In genomic region chr4:128849686-128850085, GRCm38 (mm10) we compare ENCODE assay signal across 21 mouse cellular contexts. TPM values are rescaled to one million over a fixed set of nuclear protein-coding genes. Genes with fewer than 3 reads are reported as not detected.
DNase-seq lines count a peak whose midpoint lies in the region; ATAC-seq lines count a peak whose summit lies in the region.
"Had no signal": no experiment of that assay in that cellular context is flagged by ENCODE, and none has a peak within 500 bp of the region (broad histone marks: within the 10 kb centered on the region; RNA-seq: fewer than 3 reads in every experiment).

No protein-coding gene starts in this region.

- H3K9ac ChIP-seq in limb, embryonic 13.5 days, result 0 out of 2 replicates have a peak overlapping the region, but pooled peaks have one; percentile 13
- H3K9ac ChIP-seq in midbrain, embryonic 16.5 days (ENCODE audit: low read depth, low read length), result no peak overlapping the region
- no peak overlapping the region for H3K9ac ChIP-seq in midbrain, embryonic 11.5 days (ENCODE audit: low read length)
- H3K9ac ChIP-seq in midbrain, embryonic 15.5 days, result no peak overlapping the region

- H3K4me3 ChIP-seq in heart, embryonic 10.5 days, result no peak overlapping the region
- H3K4me3 ChIP-seq in limb, embryonic 13.5 days, result no peak overlapping the region
- H3K4me3 ChIP-seq in limb, embryonic 10.5 days, result no peak overlapping the region
- H3K4me3 ChIP-seq in midbrain, embryonic 10.5 days, result no peak overlapping the region
- H3K4me3 ChIP-seq in midbrain, embryonic 16.5 days (ENCODE audit: low read depth, low read length), result no peak overlapping the region
- H3K4me3 ChIP-seq in midbrain, embryonic 11.5 days (ENCODE audit: low read depth, low read length), result no peak overlapping the region
- H3K4me3 ChIP-seq in midbrain, embryonic 15.5 days, result no peak overlapping the region

- no peak overlapping the region for H3K4me2 ChIP-seq in limb, embryonic 13.5 days (replicated peaks)
- H3K4me2 ChIP-seq in midbrain, embryonic 16.5 days (ENCODE audit: low read length), result no peak overlapping the region
- H3K4me2 ChIP-seq in midbrain, embryonic 11.5 days, result no peak overlapping the region
- no peak overlapping the region for H3K4me2 ChIP-seq in midbrain, embryonic 15.5 days

- H3K36me3 ChIP-seq in heart, embryonic 10.5 days, result no peaks in the 10 kb centered on the region
- H3K36me3 ChIP-seq in limb, embryonic 13.5 days, result no peaks in the 10 kb centered on the region
- H3K36me3 ChIP-seq in limb, embryonic 10.5 days, result no peaks in the 10 kb centered on the region
- H3K36me3 ChIP-seq in midbrain, embryonic 10.5 days, result no peaks in the 10 kb centered on the region
- H3K36me3 ChIP-seq in midbrain, embryonic 16.5 days (ENCODE audit: control insufficient read depth, insufficient read depth, low read length), result no peaks in the 10 kb centered on the region
- H3K36me3 ChIP-seq in midbrain, embryonic 11.5 days (ENCODE audit: control insufficient read depth, insufficient read depth, low read length), result no peaks in the 10 kb centered on the region
- no peaks in the 10 kb centered on the region for H3K36me3 ChIP-seq in midbrain, embryonic 15.5 days (replicated peaks)
- H3K36me3 ChIP-seq: G1E had no signal

- no peak overlapping the region for H3K27ac ChIP-seq in heart, embryonic 10.5 days
- H3K27ac ChIP-seq in limb, embryonic 13.5 days, result no peak overlapping the region
- H3K27ac ChIP-seq in limb, embryonic 10.5 days, result no peak overlapping the region
- 0 out of 2 replicates have a peak overlapping the region, but pooled peaks have one; percentile 3 for H3K27ac ChIP-seq in midbrain, embryonic 10.5 days (replicated peaks)
- no peak overlapping the region for H3K27ac ChIP-seq in midbrain, embryonic 16.5 days (ENCODE audit: low read length)
- no peak overlapping the region for H3K27ac ChIP-seq in midbrain, embryonic 11.5 days (ENCODE audit: low read depth, low read length)
- H3K27ac ChIP-seq in midbrain, embryonic 15.5 days, result no peak overlapping the region

- H3K9me3 ChIP-seq in heart, embryonic 10.5 days, result no peaks in the 10 kb centered on the region
- no peaks in the 10 kb centered on the region for H3K9me3 ChIP-seq in limb, embryonic 13.5 days
- no peaks in the 10 kb centered on the region for H3K9me3 ChIP-seq in limb, embryonic 10.5 days (replicated peaks)
- H3K9me3 ChIP-seq in midbrain, embryonic 10.5 days (replicated peaks), result no peaks in the 10 kb centered on the region
- no peaks in the 10 kb centered on the region for H3K9me3 ChIP-seq in midbrain, embryonic 16.5 days (replicated peaks; ENCODE audit: control insufficient read depth, low read length, poor library complexity, severe bottlenecking)
- H3K9me3 ChIP-seq in midbrain, embryonic 11.5 days (ENCODE audit: control insufficient read depth, low read length), result no peaks in the 10 kb centered on the region
- H3K9me3 ChIP-seq in midbrain, embryonic 15.5 days, result no peaks in the 10 kb centered on the region
- H3K9me3 ChIP-seq: G1E had no signal

- ATAC-seq in limb, embryonic 13.5 days (ENCODE audit: low FRiP score, low read depth), result no peak
- no peak for ATAC-seq in midbrain, embryonic 16.5 days
- ATAC-seq in midbrain, embryonic 11.5 days (ENCODE audit: low FRiP score), result no peak
- no peak for ATAC-seq in midbrain, embryonic 15.5 days (replicated peaks)
- ATAC-seq: CD4-positive, CD25-positive, alpha-beta regulatory T cell, adult 4 months; Patski had no signal

- 74% methylated on average over 7 of the region's 7 CpGs for WGBS in heart, embryonic 10.5 days
- WGBS in limb, embryonic 13.5 days, result 56% methylated on average over 7 of the region's 7 CpGs
- 72% methylated on average over 7 of the region's 7 CpGs for WGBS in limb, embryonic 10.5 days
- WGBS in midbrain, embryonic 10.5 days, result 70% methylated on average over 7 of the region's 7 CpGs
- WGBS in midbrain, embryonic 16.5 days, result 84% methylated on average over 7 of the region's 7 CpGs
- WGBS in midbrain, embryonic 11.5 days, result 74% methylated on average over 7 of the region's 7 CpGs
- WGBS in midbrain, embryonic 15.5 days, result 73% methylated on average over 7 of the region's 7 CpGs

- H3K4me1 ChIP-seq in heart, embryonic 10.5 days, result peaks cover 16% of the 10 kb centered on the region
- 0 out of 2 replicates have a peak, but pooled peaks cover 4% of the 10 kb centered on the region for H3K4me1 ChIP-seq in limb, embryonic 13.5 days
- 0 out of 2 replicates have a peak, but pooled peaks cover 7% of the 10 kb centered on the region for H3K4me1 ChIP-seq in limb, embryonic 10.5 days
- peaks cover 15% of the 10 kb centered on the region for H3K4me1 ChIP-seq in midbrain, embryonic 10.5 days
- no peaks in the 10 kb centered on the region for H3K4me1 ChIP-seq in midbrain, embryonic 16.5 days (ENCODE audit: control insufficient read depth, insufficient read depth, low read length)
- H3K4me1 ChIP-seq in midbrain, embryonic 11.5 days (ENCODE audit: control insufficient read depth, insufficient read depth, low read length), result 0 out of 2 replicates have a peak, but pooled peaks cover 5% of the 10 kb centered on the region
- 0 out of 2 replicates have a peak, but pooled peaks cover 2% of the 10 kb centered on the region for H3K4me1 ChIP-seq in midbrain, embryonic 15.5 days

- peak; percentile 66 for DNase-seq in heart, embryonic 10.5 days (ENCODE audit: low spot score)
- DNase-seq in heart, postnatal 25 days (ENCODE audit: low spot score), result no peak
- DNase-seq in limb, embryonic 10.5 days (ENCODE audit: low spot score), result no peak
- no peak for DNase-seq in midbrain, embryonic 10.5 days (ENCODE audit: low spot score)
- peak; percentile 57 for DNase-seq in midbrain, embryonic 11.5 days (ENCODE audit: low spot score, missing footprints)
- DNase-seq: adrenal gland, adult 2 months; adrenal gland, adult 8-10 months; adrenal gland, postnatal 10 days; adrenal gland, postnatal 14 days; adrenal gland, postnatal 25 days; adrenal gland, postnatal 36 days; B cell, adult 2 months; cerebellum, adult 11 months; cerebellum, adult 11-12 months had no signal

- intact Hi-C loops in heart, postnatal 25 days (cut with DNase I), result no loop called here

- no peaks in the 10 kb centered on the region for H3K27me3 ChIP-seq in heart, embryonic 10.5 days (ENCODE audit: insufficient read depth, poor library complexity, severe bottlenecking)
- H3K27me3 ChIP-seq in limb, embryonic 13.5 days, result no peaks in the 10 kb centered on the region
- no peaks in the 10 kb centered on the region for H3K27me3 ChIP-seq in limb, embryonic 10.5 days (ENCODE audit: low read depth, poor library complexity, severe bottlenecking)
- H3K27me3 ChIP-seq in midbrain, embryonic 10.5 days (ENCODE audit: low read depth, poor library complexity, severe bottlenecking), result no peaks in the 10 kb centered on the region
- no peaks in the 10 kb centered on the region for H3K27me3 ChIP-seq in midbrain, embryonic 16.5 days (ENCODE audit: control insufficient read depth, insufficient read depth, low read depth, low read length)
- H3K27me3 ChIP-seq in midbrain, embryonic 11.5 days (ENCODE audit: control insufficient read depth, insufficient read depth, low read length), result no peaks in the 10 kb centered on the region
- H3K27me3 ChIP-seq in midbrain, embryonic 15.5 days (replicated peaks), result no peaks in the 10 kb centered on the region
- H3K27me3 ChIP-seq: CH12.LX, Patski had no signal

RNA-seq across cellular contexts. Expression of gene Trim62, which starts 33.7 kb away (rescaled TPM):
- 4.1 and 6.5 TPM in 2 replicates for polyA plus RNA-seq in heart, embryonic 10.5 days (2016; fragmentation: Nextera tagmentation; extraction: Ambion mirVana)
- total RNA-seq in heart, postnatal 25 days (2021), result 1 to 10 TPM; 1.2 to 1.7 TPM
- polyA plus RNA-seq in limb, embryonic 13.5 days (2015; fragmentation: Nextera tagmentation; extraction: Ambion mirVana), result 6.7 and 7.6 TPM in 2 replicates
- 6.4 and 8.2 TPM in 2 replicates for polyA plus RNA-seq in limb, embryonic 10.5 days (2016; fragmentation: Nextera tagmentation; extraction: Ambion mirVana)
- 7.6 and 10.0 TPM in 2 replicates for polyA plus RNA-seq in midbrain, embryonic 10.5 days (2016; fragmentation: Nextera tagmentation; extraction: Ambion mirVana)
- 17.6 and 18.5 TPM in 2 replicates for polyA plus RNA-seq in midbrain, embryonic 16.5 days (2015; fragmentation: Nextera tagmentation; extraction: Ambion mirVana)
- polyA plus RNA-seq in midbrain, embryonic 11.5 days (2014; fragmentation: Nextera tagmentation; extraction: Ambion mirVana), result 8.3 and 10.3 TPM in 2 replicates
- 21.3 and 21.5 TPM in 2 replicates for polyA plus RNA-seq in midbrain, embryonic 15.5 days (2015; fragmentation: Nextera tagmentation; extraction: Ambion mirVana)
- polyA plus RNA-seq: G1E had no signal

RNA-seq across cellular contexts. Expression of gene Zfp362, which starts 43.8 kb away (rescaled TPM):
- 20.7 and 35.9 TPM in 2 replicates for polyA plus RNA-seq in heart, embryonic 10.5 days (2016; fragmentation: Nextera tagmentation; extraction: Ambion mirVana)
- 10 to 100 TPM; 12.8 to 13.0 TPM for total RNA-seq in heart, postnatal 25 days (2021)
- 48.9 and 50.3 TPM in 2 replicates for polyA plus RNA-seq in limb, embryonic 13.5 days (2015; fragmentation: Nextera tagmentation; extraction: Ambion mirVana)
- 41.4 and 48.6 TPM in 2 replicates for polyA plus RNA-seq in limb, embryonic 10.5 days (2016; fragmentation: Nextera tagmentation; extraction: Ambion mirVana)
- polyA plus RNA-seq in midbrain, embryonic 10.5 days (2016; fragmentation: Nextera tagmentation; extraction: Ambion mirVana), result 36.5 and 37.9 TPM in 2 replicates
- polyA plus RNA-seq in midbrain, embryonic 16.5 days (2015; fragmentation: Nextera tagmentation; extraction: Ambion mirVana), result 30.8 and 32.8 TPM in 2 replicates
- polyA plus RNA-seq in midbrain, embryonic 11.5 days (2014; fragmentation: Nextera tagmentation; extraction: Ambion mirVana), result 30.1 and 31.7 TPM in 2 replicates
- 40.1 and 42.2 TPM in 2 replicates for polyA plus RNA-seq in midbrain, embryonic 15.5 days (2015; fragmentation: Nextera tagmentation; extraction: Ambion mirVana)

Comparison
In these comparisons a context has a peak if more than half of its experiments do, and no peak if none do; other contexts are left out.
1. DNase-seq: peak in heart, embryonic 10.5 days (single experiment) and midbrain, embryonic 11.5 days (single experiment); none in heart, postnatal 25 days (single experiment), limb, embryonic 10.5 days (single experiment) and midbrain, embryonic 10.5 days (single experiment).